Mouse (Mus musculus): ENCODE results near the gene Pafah1b2.

GRCm38 (mm10) chr9:46006224-46006623 lies 6.3 kb downstream of the Pafah1b2 start:
- no peak for TF ChIP-seq CTCF (IDR thresholded peaks at IDR 0.05; ENCODE audit: borderline replicate concordance, extremely low read depth, insufficient read depth, insufficient read length)
- TF ChIP-seq POLR2A (IDR thresholded peaks at IDR 0.05; ENCODE audit: borderline replicate concordance, extremely low read depth, insufficient read depth, insufficient read length, poor library complexity, severe bottlenecking): no peak
